Mouse (Mus musculus) brain, embryonic 14.5 days (tissue): Measurements from ENCODE around the gene 1700016D06Rik.

Experiments used
- CTCF ChIP-seq: fragments of 200-500 bp; IDR thresholded peaks from 2 replicates; pipeline ENCODE4 v1.5.1; 2012; ENCODE audit warnings: inconsistent platforms, mild to moderate bottlenecking, moderate library complexity, borderline replicate concordance; ENCODE audit not compliant: insufficient read depth, insufficient read length; ENCODE audit errors: extremely low read depth
- POLR2A ChIP-seq: fragments of 200-500 bp; IDR thresholded peaks from 2 replicates; pipeline ENCODE4 v1.6.1; 2012; ENCODE audit warnings: mild to moderate bottlenecking, inconsistent platforms, borderline replicate concordance; ENCODE audit not compliant: poor library complexity, insufficient read depth, insufficient read length, severe bottlenecking; ENCODE audit errors: extremely low read depth

DNA sequence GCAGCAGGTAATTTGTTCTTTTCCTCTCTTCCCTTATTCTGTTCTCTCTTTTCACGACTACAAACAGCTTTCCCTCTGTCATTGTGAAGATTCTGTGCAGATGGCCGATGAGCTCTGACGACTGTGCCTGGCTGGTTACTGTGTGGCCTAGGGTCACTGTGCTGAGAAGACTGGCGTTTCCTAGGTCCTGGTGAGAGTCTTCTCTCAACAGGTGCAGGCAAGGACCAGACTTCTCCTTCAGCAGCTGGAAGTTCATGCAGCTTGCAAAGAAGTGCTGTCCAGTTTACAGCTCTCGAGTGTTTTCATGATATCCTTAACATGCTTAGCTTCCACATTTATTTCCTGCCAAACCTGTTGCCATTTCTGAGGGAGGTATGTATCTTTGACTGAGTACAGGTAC is 6.9 kb downstream of the 1700016D06Rik start:
- no peak for TF ChIP-seq POLR2A
- no peak for TF ChIP-seq CTCF
